Mouse (Mus musculus) ES-Bruce4 (cell line): Measurements from ENCODE around the gene Otulinl.

Experiments used
- CTCF ChIP-seq: IDR thresholded peaks from one replicate; pipeline ENCODE4 v1.8.1; 2011; ENCODE audit warnings: low read depth, low read length
- EP300 ChIP-seq: IDR thresholded peaks from 2 replicates; pipeline ENCODE4 v1.6.1; 2011; ENCODE audit warnings: low read depth, low read length; ENCODE audit not compliant: insufficient read depth
- POLR2A ChIP-seq: IDR thresholded peaks from one replicate; pipeline ENCODE4 v1.8.1; 2011; ENCODE audit warnings: low read length; ENCODE audit not compliant: insufficient read depth

DNA sequence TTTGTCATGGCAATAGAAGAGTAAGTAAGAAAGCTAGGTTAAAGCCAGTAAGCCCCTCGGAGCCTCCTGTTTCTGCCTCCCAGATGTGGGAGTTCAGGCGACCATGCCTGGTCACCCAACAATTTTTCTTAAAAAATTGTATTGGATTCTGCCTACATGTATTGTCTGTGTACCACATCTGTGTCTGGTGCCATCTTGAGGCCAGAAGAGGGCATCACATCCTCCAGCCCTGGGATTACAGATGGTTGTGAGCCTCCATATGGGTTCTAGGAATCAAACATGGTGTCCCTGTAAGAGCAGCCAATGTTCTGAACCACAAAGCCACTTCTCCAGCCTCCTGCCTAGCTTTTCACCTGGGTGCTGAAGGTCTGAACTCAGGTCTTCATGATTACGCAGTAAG, 38.5 kb downstream of the Otulinl start:
- TF ChIP-seq CTCF = peak; percentile 40
- TF ChIP-seq POLR2A = no peak
- TF ChIP-seq EP300 = no peak
